Mouse (Mus musculus) hindbrain, embryonic 10.5 days (tissue): Measurements from ENCODE around the gene Sf3a3. TPM values are rescaled to one million over a fixed set of nuclear protein-coding genes. Genes with fewer than 3 reads are reported as not detected.
A peak's percentile ranks its signal among the peaks of the same experiment; 100 is the strongest.
"Not testable (repeated sequence)": the region's sequence is repeated elsewhere in the genome, so short reads cannot be mapped to it uniquely, and the experiment has no call there.

Experiments used
- DNase-seq: peaks from one replicate; pipeline ENCODE4 v3.0.0-alpha.2; 2017; ENCODE audit warnings: low spot score
- H3K27ac ChIP-seq: fragments of 300-500 bp; sonication (generic); 2 replicates; pipeline ENCODE4 v1.5.1; 2016; ENCODE audit warnings: mild to moderate bottlenecking, moderate library complexity
- H3K27me3 ChIP-seq: fragments of 300-500 bp; sonication (generic); 2 replicates; pipeline ENCODE4 v1.6.1; 2016; ENCODE audit warnings: mild to moderate bottlenecking; ENCODE audit not compliant: poor library complexity, insufficient read depth, severe bottlenecking
- H3K36me3 ChIP-seq: fragments of 300-500 bp; sonication (generic); 2 replicates; pipeline ENCODE4 v1.6.1; 2016; ENCODE audit warnings: mild to moderate bottlenecking, moderate library complexity
- H3K4me1 ChIP-seq: fragments of 300-500 bp; sonication (generic); replicated peaks from 2 replicates; pipeline ENCODE4 v1.6.1; 2016; ENCODE audit warnings: mild to moderate bottlenecking
- H3K4me3 ChIP-seq: fragments of 300-500 bp; sonication (generic); 2 replicates; pipeline ENCODE4 v1.5.1; 2016; ENCODE audit warnings: mild to moderate bottlenecking, moderate library complexity
- H3K9me3 ChIP-seq: fragments of 300-500 bp; sonication (generic); 2 replicates; pipeline ENCODE4 v1.6.1; 2016; ENCODE audit warnings: mild to moderate bottlenecking, moderate library complexity
- WGBS: fragments of 180-500 bp; shearing (Covaris S2); methylation state at CpG from one replicate; pipeline ENCODE4 v1.1.7; 2016; 5-methylcytosine and 5-hydroxymethylcytosine counted together
- polyA plus RNA-seq: library from polyadenylated mRNA; unstranded; fragments of >200 nt; fragmentation: Nextera tagmentation; extraction: Ambion mirVana; gene quantifications from 2 replicates; pipeline ENCODE4 v1.2.1, GENCODE M21; 2016

Sf3a3 gene
- polyA plus RNA-seq, 1 experiment from 2014 or later = 221 TPM

- Histone ChIP-seq H3K36me3 (peaks cover 10% of the 10 kb centered on the region; the same call in 1 of the 2 replicates), H3K4me3 (peak overlapping the region; percentile 32; the same call in 1 of the 2 replicates), H3K4me1 (peaks cover 80% of the 10 kb centered on the region), H3K27ac (peak overlapping the region; percentile 89), H3K27me3 (peaks cover 74% of the 10 kb centered on the region), H3K9me3 (no peaks in the 10 kb centered on the region)
- WGBS = 32% methylated on average over 2 of the region's 2 CpGs
- no peak for DNase-seq
Measured at GRCm38 (mm10) chr4:124703406-124703805, 11.2 kb upstream of the Sf3a3 start.

- peak; percentile 35 for DNase-seq
- Histone ChIP-seq H3K27ac (peak overlapping the region; percentile 89), H3K4me1 (peaks cover 87% of the 10 kb centered on the region), H3K4me3 (peak overlapping the region; percentile 32), H3K36me3 (peaks cover 10% of the 10 kb centered on the region; the same call in 1 of the 2 replicates), H3K27me3 (peaks cover 74% of the 10 kb centered on the region), H3K9me3 (no peaks in the 10 kb centered on the region)
- WGBS = 5% methylated on average over 6 of the region's 6 CpGs
Measured at GRCm38 (mm10) chr4:124703881-124704796, 10.4 kb upstream of the Sf3a3 start.

- H3K4me3 ChIP-seq = peak overlapping the region; percentile 32
- DNase-seq = peak; percentile 41
- no peaks in the 10 kb centered on the region for H3K9me3 ChIP-seq
- WGBS = 13% methylated on average over 11 of the region's 11 CpGs
- H3K36me3 ChIP-seq = peaks cover 10% of the 10 kb centered on the region; the same call in 1 of the 2 replicates
- H3K27me3 ChIP-seq = peaks cover 74% of the 10 kb centered on the region
- peaks cover 87% of the 10 kb centered on the region for H3K4me1 ChIP-seq
- H3K27ac ChIP-seq = peak overlapping the region; percentile 89
Measured at GRCm38 (mm10) chr4:124704797-124705474, 9.6 kb upstream of the Sf3a3 start.

GRCm38 (mm10) chr4:124705661-124706269 lies 8.8 kb upstream of the Sf3a3 start:
- peaks cover 87% of the 10 kb centered on the region for H3K4me1 ChIP-seq
- DNase-seq = no peak
- no peak overlapping the region for H3K4me3 ChIP-seq
- peaks cover 10% of the 10 kb centered on the region; the same call in 1 of the 2 replicates for H3K36me3 ChIP-seq
- peaks cover 72% of the 10 kb centered on the region for H3K27me3 ChIP-seq
- WGBS = 88% methylated on average over 23 of the region's 23 CpGs
- no peaks in the 10 kb centered on the region for H3K9me3 ChIP-seq
- peak overlapping the region; percentile 89; the same call in 1 of the 2 replicates for H3K27ac ChIP-seq

GRCm38 (mm10) chr4:124707381-124708199 lies 7.0 kb upstream of the Sf3a3 start:
- Histone ChIP-seq H3K27ac (0 out of 2 replicates have a peak overlapping the region, but pooled peaks have one; percentile 9), H3K36me3 (peaks cover 10% of the 10 kb centered on the region; the same call in 1 of the 2 replicates), H3K27me3 (peaks cover 54% of the 10 kb centered on the region), H3K4me1 (peaks cover 71% of the 10 kb centered on the region)
- WGBS = 86% methylated on average over 25 of the region's 25 CpGs
- not testable (repeated sequence) for H3K9me3 ChIP-seq, DNase-seq, H3K4me3 ChIP-seq

- not testable (repeated sequence) for DNase-seq, H3K9me3 ChIP-seq
- peaks cover 10% of the 10 kb centered on the region; the same call in 1 of the 2 replicates for H3K36me3 ChIP-seq
- peak overlapping the region; percentile 86 for H3K27ac ChIP-seq
- WGBS = 13% methylated on average over 1 of the region's 1 CpGs
- H3K4me3 ChIP-seq = peak overlapping the region; percentile 48; the same call in 1 of the 2 replicates
- H3K27me3 ChIP-seq = peaks cover 53% of the 10 kb centered on the region
- peaks cover 69% of the 10 kb centered on the region for H3K4me1 ChIP-seq
Measured at GRCm38 (mm10) chr4:124708200-124708517, 6.4 kb upstream of the Sf3a3 start.

- Histone ChIP-seq H3K27me3 (peaks cover 46% of the 10 kb centered on the region), H3K27ac (peak overlapping the region; percentile 86), H3K4me3 (peak overlapping the region; percentile 48), H3K4me1 (peaks cover 63% of the 10 kb centered on the region), H3K9me3 (no peaks in the 10 kb centered on the region), H3K36me3 (peaks cover 10% of the 10 kb centered on the region; the same call in 1 of the 2 replicates)
- 2% methylated on average over 41 of the region's 41 CpGs for WGBS
- peak; percentile 87 for DNase-seq
Measured at GRCm38 (mm10) chr4:124708518-124709477, 5.8 kb upstream of the Sf3a3 start.

GRCm38 (mm10) chr4:124709961-124710446 lies 4.6 kb upstream of the Sf3a3 start:
- 4% methylated on average over 18 of the region's 18 CpGs for WGBS
- Histone ChIP-seq H3K9me3 (no peaks in the 10 kb centered on the region), H3K27ac (peak overlapping the region; percentile 86), H3K4me3 (peak overlapping the region; percentile 45), H3K4me1 (peaks cover 57% of the 10 kb centered on the region), H3K36me3 (peaks cover 10% of the 10 kb centered on the region; the same call in 1 of the 2 replicates), H3K27me3 (peaks cover 42% of the 10 kb centered on the region)
- peak; percentile 57 for DNase-seq

GRCm38 (mm10) chr4:124710776-124711291 lies 3.7 kb upstream of the Sf3a3 start:
- Histone ChIP-seq H3K36me3 (peaks cover 13% of the 10 kb centered on the region), H3K9me3 (no peaks in the 10 kb centered on the region), H3K4me3 (no peak overlapping the region), H3K27me3 (peaks cover 36% of the 10 kb centered on the region), H3K4me1 (peaks cover 57% of the 10 kb centered on the region), H3K27ac (no peak overlapping the region)
- 10% methylated on average over 5 of the region's 5 CpGs for WGBS
- DNase-seq = peak; percentile 52

GRCm38 (mm10) chr4:124712618-124713017 lies 2.0 kb upstream of the Sf3a3 start:
- no peak for DNase-seq
- 87% methylated on average over 6 of the region's 6 CpGs for WGBS
- Histone ChIP-seq H3K4me1 (peaks cover 50% of the 10 kb centered on the region), H3K9me3 (no peaks in the 10 kb centered on the region), H3K27ac (no peak overlapping the region), H3K27me3 (peaks cover 21% of the 10 kb centered on the region), H3K36me3 (peaks cover 21% of the 10 kb centered on the region), H3K4me3 (no peak overlapping the region)

- Histone ChIP-seq H3K27me3 (peaks cover 11% of the 10 kb centered on the region), H3K36me3 (peaks cover 32% of the 10 kb centered on the region), H3K4me1 (peaks cover 41% of the 10 kb centered on the region)
- H3K9me3 ChIP-seq, H3K27ac ChIP-seq, DNase-seq, H3K4me3 ChIP-seq: not testable (repeated sequence)
- WGBS = 79% methylated on average over 5 of the region's 5 CpGs
Measured at GRCm38 (mm10) chr4:124713850-124714249, 726 bp upstream of the Sf3a3 start.
